Mouse (Mus musculus): ENCODE data around the gene Tectb. TPM values are rescaled to one million over a fixed set of nuclear protein-coding genes. Genes with fewer than 3 reads are reported as not detected.
"Not testable (repeated sequence)": the region's sequence is repeated elsewhere in the genome, so short reads cannot be mapped to it uniquely, and the experiment has no call there.

The Tectb gene
- 0.78 and 0.79 TPM in 2 replicates for total RNA-seq (2021)
- long read RNA-seq, experiment 1, partial matches to known transcripts = 0 of 1 reads
- long read RNA-seq, experiment 1, other reads (novel, unspliced or antisense) = 0 of 1 reads
- long read RNA-seq, experiment 2, partial matches to known transcripts = 0 of 2 reads
- long read RNA-seq, experiment 2, other reads (novel, unspliced or antisense) = 2 of 2 reads

DNA sequence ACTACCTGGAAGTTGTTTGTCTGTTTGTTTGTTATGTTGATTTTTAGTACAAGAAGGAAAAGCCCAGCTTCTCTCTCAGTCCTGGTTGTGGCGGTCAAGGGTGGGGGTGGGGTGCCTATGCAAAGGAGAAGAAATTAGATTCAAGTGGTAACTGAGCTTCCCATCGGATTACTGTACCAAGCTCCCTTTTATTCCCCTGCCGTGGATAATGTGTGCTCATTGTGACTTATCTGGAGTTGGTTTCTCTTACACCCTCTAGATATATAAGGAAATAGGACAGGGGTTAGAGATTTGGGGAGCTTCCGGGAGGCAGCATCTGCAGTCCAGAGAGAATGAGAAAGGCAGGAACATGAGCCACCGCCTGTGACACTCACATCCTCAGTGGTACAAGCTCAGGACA lies at the start of gene Tectb:
Gene Tectb (plus strand): TSS at position 301 of the 400 bp plus-strand sequence.
- no peak for DNase-seq

DNA sequence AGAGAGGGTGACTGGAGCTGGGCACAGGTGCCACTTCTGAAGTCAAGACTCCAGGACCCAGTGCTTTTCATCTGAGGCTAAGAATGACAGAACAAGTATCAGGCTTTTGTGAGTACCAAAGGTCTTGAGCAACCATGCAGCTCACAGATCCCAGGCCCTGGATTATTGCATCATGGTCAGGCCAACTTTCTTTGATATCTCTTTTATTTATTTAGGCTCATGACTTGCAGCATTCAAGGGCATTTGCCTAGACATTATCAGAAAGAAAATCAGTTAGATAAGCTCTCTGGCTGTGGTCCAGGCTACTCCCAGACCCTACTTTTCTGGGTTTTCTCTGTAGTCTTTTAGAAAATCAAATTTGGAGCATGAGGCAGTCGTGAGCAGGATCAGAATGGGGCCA lies 48.8 kb upstream of the Tectb start:
- DNase-seq = peak; percentile 52

DNA sequence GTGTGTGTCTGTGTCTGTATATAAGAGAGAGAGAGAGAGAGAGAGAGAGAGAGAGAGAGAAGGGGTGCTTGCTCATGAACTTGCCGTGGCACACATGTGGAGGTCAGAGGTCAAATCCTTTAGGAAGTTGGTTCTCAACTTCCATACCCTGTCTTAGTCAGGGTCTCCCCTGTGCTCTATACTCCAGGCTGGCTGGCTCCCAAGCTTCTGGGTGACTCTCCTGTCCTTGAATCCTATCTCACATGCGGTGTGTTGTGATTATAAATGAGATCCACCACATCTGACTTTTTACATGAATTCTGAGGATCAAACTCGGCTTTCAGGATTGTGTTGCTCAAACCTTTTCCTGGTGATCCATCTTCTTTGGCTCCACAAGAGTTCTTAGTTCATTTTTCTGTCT lies 48.1 kb upstream of the Tectb start:
- peak; percentile 74 for DNase-seq

DNA sequence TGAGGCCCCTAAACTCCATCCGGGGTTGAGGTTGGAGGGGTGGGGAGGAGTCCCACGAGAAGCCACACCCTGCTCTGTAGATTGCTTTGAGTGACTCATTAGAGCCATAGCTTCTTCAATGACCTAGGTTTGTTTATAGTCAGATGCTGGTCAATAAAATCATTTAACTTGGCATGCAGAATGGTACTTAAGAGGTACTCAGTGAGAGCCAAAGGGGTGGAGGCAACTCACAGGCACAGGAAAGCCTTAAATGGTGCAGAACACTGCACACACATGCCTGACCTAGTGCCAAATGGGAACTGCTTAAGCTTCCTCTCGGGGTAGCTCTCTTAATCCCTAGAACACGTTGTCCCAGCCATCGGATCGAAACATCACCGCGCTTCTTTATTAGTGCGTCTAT lies 46.0 kb upstream of the Tectb start:
- no peak for DNase-seq

DNA sequence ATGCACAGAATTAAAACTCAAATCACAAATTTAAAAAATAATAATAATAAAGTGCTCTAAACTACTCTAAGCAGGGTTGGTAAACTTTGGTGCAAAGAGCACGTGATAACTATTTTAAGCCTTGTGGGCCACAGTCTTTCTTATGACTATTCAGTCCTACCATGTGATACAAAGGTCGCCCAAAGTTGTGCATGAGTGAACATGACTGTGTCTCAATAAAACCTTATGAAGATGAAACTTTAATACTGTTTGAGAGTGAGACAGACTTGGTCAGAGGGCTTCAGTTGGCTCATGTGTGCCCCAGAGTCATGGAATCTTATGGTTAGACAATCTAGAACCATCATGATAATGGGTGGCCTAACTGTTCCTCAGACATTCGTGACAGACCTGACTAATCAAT lies 44.6 kb upstream of the Tectb start:
- DNase-seq = no peak

DNA sequence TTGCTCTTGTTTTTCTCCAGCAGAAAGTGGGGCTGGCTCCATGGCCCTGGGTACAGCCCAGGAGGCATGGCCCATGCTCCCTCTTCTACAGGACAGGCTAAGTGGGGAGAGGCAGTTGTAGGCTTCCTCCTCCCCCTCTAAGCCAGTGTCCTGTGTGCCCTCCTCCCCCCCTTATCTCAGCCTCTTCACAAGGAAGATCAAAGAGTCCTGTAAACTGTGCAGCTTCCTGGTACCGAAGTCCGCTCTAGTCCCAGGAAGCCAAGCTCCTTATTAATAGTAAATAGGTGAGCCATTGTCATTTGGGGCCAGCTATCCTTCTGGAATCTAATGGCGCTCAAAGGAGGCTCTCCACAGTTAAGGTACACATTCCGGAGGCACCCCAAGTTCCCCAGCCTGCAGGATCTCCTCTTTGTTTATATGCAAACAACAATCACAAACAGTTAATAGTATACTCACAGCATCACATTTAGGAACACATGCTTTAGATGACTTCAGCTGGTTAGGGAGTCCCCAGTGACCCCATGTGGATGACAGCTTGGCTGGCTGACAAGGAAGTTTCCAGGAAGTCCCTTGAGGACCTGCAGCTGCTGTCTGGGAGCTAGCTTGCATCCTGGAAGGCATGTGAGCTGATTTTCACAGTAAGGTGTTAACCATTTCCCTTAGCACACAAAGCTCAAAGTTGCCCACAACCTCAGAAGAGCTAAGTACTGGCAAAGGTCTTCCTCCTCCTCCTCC lies 43.7 kb upstream of the Tectb start:
- peak; percentile 55 for DNase-seq

DNA sequence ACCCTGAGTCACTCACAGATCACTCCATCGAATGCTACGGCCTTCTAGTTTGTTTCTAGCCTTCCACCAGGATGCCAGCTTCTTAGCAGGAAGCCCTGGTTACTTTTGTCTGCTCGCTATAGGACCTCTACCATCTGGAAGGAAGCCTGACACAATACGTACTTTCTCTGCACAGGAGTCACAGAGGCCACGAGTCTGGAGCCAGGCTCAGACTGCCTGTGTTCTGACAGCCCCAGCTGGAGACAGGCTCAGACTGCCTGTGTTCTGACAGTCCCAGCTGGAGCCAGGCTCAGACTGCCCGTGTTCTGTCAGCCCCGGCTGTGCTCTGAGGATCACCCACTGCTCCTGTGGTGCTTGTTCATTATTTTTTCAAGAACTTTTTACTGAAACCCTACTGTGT lies 42.6 kb upstream of the Tectb start:
- DNase-seq = no peak

DNA sequence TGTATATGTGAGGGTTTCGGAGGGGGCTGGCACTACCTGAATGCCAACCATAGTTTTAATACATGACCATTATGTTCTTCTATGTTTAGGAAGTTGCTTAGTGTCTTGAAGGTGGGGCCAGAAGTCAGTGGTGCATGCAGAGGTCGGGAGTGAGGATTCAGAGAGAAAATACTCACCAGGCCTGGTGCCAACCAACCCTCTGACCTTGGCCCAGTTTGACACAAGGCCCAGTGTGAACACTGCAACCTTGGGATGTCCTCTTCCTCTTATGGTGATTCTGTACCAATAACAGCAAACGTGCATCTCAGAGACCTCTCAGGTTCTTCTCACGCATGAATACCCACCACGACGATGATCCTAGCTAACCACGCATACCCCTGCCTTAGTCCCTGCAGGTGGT lies 42.0 kb upstream of the Tectb start:
- peak; percentile 78 for DNase-seq

DNA sequence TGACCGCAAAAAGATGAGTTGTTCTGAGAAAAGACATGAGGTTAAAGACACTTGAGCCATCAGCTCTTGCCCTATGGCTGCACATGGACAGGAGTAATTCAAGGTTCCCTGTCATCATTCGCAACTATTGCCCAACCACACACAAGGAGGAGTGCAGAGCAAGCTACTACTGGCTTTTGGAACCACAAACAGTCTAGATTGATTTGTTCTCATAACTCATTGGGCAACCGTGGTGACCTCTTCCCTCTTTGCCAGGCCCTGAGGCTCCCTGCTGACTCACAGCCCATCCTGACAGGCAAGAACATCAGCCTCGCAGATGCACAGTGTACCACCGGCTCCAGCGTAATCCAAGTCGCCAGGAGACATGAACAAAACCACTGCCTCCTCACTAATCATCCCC lies 41.2 kb upstream of the Tectb start:
- peak; percentile 83 for DNase-seq

DNA sequence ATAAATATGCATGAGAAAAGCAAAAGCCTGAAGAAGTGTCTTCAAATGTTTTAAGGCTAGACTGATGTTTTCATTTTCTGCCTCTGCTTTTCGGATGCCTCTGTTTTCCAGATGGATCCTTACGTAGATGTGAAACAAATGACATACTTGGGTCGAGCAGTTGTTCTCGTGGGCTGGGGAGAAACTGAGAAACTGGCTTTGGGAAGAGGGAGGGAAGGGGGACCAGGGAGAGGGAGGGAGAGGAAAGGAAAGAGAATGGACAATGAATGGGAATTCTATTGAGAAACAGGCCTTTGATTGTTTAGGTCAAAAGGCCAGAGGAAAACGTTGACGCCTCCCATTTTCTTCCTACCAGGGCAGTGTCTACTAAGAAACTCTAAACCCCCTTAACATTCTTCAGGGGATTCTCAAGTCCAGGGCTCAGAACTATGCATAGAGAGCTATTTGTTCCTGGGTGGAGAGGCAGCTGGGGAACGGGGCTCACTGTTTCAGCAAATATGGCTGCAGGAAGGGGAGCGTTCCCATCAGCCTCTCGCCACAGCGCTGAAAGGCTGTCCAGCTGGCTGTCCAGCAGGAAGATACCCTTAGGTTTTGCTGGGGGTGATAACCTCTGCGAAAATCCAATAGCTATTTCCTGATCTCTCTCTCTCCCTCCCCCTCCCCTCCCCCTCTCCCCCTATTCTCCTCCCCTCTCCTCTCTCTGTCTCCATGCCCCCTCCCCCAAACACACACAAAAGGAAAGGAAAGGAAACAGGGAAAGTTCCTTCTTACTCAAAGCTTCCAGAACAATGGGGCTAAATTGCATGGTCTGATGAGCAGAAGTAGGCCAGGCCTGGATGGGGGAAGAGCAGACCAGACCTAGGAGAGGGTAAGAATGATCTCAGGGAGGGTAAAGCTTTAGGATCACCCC lies 36.9 kb upstream of the Tectb start:
- no peak for DNase-seq

DNA sequence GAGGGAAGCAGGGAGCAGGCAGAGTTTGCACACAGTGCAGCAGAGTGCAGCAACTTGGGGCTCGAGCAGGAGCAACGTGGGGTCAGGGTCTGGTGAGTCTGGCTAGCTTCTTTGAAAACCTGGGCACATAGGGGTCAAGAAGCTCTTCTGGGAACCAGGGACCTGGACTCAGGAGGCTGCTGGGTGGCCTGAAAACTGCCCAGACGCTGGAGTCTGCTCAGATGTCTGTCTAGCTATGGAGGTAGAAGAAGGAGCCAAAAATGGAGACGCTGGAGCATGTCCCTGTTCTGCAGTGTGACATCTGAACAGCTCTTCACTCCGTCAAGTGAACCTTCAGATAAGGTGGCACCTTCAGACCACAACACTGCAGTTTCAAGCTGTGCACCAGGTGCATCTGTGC lies 35.8 kb upstream of the Tectb start:
- no peak for DNase-seq

DNA sequence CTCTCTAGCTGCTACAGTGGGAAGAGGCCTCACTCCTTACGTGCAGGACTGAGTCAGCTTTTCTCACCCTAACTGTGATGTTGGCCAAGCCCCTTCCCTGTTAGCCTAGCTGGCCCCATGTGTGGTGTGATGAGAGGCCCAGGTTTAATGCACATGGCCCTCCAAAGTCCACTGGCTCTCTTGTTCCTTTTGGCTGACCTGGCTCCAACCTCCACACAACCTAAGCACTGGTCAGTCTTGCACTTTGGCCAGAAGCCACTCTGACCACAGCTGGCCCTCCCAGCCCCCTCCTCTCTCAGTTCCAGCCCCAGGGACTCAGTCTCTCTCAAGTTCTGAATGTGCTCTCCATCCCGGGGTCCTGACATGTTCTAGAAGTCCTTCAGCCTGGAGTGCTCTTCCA lies 35.4 kb upstream of the Tectb start:
- no peak for DNase-seq

DNA sequence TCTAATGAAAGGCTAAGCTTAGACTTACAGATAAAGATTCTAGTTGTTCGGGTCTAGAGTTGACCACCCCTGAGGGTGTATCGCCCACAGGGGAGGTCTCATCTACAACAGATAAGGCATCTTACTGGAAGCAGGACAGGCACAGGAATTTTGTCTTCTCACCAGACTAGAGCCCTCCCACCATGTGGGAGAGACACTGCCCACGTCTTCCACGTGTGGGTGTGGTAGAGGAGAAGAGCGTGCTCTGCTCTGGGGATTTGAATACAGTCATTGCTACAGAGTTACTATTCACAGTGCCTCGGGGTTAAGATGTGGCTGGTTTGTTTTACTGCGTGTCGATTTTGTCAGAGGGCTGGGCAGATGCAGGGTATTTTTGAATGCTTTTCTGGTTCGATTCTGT lies 33.0 kb upstream of the Tectb start:
- DNase-seq = no peak

DNA sequence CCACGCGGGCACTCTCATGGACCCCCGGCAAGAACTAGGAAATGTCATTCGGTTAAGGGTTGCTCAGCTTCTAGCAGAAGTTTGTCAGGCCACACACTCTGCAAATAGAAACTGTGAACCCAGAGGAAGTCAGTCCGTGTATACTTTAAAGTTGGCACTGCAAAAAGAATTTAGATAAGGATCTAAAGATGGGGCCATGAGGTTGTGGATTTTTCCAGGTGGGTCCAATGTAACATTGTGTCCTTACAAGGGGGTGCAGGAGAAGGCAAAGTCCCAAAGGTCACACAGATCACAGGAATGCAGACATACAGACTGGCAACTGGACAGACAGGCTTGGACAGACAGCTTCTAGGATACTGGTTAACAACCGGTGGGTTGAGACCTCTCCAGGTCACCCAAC lies 32.4 kb upstream of the Tectb start:
- no peak for DNase-seq

DNA sequence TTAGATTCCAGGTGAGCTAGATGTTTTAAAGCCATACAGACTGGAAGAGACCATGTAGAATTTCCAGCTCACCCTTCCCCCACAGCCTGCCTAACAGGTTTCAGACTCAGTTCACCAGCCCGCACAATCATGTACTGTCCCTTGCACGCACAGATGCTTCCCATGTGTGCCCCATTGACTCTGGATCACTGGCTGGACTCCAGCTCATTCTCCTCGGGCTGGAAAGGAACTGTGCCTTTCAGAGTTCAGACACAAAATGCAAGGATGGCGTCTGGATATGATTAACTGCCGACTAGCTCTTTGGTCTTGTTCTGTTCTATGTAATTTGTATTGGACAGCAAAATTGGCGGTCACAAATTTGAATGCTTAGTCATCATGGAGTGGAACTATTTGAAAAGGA lies 30.9 kb upstream of the Tectb start:
- no peak for DNase-seq

DNA sequence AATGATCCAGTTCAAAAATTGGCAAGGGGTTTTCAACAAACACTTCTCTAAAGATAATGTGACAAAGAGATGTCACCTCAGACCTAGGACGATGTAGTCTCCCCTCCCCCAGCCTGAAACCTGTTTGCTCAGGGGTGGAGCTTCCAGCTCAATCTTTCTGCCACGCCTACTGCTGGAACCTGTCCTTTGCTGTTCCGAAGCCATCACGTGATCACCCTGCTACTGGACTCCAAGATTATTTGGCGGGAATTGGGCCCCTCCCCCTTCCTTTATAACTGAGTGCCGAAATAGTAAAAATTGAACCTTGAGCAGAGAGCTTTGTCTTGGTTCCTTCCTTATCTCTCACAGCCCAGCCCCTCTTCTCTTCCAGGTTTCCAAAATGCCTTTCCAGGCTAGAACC lies 28.3 kb upstream of the Tectb start:
- DNase-seq = not testable (repeated sequence)

DNA sequence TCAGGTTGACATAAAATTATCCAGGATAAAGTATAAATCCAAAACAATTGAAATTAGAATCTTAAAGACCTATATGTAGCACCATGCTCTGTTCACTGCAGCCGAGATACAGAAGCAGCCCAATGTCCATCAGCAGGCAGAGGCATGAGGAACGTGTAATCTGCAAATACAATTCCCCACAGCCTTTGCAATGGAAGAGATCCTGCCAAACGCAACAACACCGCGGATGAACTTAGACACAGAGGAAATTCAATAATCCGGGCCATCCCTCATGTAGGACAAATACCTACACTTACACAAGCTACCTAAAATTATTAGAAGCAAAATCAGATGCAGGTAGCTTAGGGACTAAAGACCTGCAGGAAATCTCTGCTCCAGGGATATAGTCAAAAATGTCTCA lies 27.6 kb upstream of the Tectb start:
- DNase-seq = no peak

DNA sequence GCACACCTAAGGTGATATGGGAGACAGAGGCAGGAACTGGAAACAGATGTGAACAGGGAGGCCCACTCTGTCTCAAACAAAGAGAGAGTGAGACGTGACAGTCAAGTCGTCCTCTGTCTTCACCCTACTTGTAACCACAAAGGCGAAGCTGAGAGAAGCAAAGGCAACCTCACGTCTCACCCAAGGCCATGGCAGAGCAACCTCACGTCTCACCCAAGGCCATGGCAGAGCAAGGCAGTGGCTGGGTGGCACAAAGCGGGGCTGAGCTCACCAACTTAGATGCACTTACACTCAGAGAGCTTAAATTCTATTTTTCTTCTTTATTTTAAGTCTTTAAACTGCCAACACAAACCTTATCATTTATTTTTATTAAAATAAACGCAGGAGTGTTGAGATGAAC lies 23.5 kb upstream of the Tectb start:
- peak; percentile 28 for DNase-seq

DNA sequence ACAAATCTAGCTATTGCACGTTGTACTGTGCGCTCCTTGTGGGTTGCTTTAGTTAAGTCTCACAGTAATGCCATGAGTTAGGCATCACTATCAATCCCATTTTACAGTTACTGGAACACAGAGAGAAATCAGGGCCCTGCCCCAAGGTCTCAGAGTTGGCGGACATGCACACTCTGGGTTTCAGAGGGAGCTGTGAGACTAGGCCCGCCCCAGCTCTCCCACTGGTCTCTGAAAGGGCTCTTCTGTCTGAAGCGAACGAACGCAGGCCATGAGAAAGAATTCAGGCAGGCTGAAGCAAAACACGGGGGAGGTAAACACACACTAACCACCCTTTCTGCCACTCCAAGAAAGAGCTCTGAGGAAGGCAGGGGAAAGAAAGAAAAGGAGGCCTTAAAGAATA lies 21.9 kb upstream of the Tectb start:
- DNase-seq = peak; percentile 61

DNA sequence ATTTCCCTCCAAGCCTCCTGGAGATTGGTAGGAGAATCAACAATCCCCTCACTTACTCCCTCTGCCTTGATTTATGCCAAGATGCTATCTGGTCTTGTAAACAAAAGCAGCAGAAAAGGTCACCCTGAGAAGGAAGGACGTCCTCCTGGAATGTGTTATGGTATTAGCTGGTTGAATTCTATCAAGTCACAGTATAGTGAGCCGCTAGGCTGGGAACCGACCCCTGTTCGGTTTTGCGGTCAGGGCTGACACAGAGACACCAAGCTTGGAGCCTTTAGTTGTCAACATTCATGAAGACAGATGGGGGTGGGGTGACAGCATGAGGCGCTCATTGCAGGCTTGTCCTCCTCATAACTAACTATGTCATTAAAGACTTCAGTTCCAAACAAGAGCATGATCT lies 20.7 kb upstream of the Tectb start:
- no peak for DNase-seq

DNA sequence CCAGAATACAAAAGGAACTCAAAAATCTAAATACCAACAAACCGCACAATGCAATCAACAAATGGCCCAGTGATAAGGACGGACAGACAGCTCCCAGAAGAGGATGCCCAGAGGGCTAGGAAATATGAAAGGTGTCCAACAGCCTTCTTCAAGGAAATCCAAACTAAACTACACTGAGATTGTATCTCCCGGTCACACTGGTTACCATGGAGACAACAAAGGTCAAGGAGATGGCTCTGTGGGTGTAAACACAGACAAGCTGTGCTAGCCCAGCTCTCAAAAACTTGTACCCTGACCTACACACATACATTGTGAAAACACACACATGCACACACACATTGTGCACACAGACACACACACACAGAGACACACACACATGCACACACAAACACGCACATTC lies 18.3 kb upstream of the Tectb start:
- peak; percentile 42 for DNase-seq

DNA sequence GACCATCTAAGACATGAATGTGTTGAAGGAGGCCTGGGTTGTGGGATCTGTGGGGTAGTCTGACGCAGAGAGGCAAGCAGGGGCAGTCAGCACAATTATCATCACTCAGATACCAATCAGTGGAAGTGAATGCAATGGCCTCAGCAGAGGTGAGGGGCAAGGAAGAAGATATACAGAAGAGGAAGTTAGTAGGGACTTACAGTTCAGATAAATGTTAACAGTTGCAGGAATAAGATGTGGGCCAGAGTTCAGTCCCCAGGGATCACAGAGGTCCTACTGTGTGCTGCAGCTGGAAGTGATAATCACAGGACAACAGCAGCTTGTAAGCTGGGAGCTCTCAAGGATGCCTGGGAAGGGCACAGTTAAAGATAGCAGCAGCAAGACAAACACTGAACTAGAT lies 16.4 kb upstream of the Tectb start:
- no peak for DNase-seq

DNA sequence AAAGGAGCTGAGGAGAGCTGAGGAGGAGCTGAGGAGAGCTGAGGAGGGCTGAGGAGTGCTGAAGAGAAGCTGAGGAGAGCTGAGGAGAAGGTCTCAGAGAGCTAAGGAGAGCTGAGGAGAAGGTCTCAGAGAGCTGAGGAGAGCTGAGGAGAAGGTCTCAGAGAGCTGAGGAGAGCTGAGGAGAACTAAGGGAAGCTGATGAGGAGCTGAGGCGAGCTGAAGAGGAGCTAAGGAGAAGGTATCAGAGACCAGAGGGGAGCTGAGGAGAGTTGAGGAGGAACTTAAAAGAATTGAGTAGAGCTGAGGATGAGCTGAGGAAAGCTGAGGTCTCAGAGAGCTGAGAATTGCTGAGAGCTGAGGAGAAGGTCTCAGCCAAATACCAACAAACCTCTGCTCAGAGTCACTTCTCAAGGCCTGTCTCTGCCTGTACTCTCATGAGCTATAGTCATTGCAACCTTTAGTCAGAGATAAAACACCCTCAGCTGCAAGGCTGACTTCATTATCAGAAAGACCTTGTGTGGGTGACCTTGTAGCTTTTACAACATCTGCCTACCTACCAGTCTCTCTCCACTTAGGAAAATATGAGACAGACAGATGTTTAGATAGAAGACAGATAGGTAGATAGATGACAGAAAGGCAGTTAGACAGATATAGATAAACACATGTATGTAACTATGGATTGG lies 15.2 kb upstream of the Tectb start:
- peak; percentile 54 for DNase-seq

All from adrenal gland, postnatal 14 days (tissue).